Mouse (Mus musculus) telencephalon, adult 2 months (tissue): Measurements from ENCODE around the gene Mfsd4b1.
"Not testable (repeated sequence)": the region's sequence is repeated elsewhere in the genome, so short reads cannot be mapped to it uniquely, and the experiment has no call there.

Experiments
- DNase-seq: peaks from one replicate; pipeline ENCODE4 v3.0.0-alpha.2; 2011; ENCODE audit warnings: low read depth, low spot score

Gene Mfsd4b1

DNA sequence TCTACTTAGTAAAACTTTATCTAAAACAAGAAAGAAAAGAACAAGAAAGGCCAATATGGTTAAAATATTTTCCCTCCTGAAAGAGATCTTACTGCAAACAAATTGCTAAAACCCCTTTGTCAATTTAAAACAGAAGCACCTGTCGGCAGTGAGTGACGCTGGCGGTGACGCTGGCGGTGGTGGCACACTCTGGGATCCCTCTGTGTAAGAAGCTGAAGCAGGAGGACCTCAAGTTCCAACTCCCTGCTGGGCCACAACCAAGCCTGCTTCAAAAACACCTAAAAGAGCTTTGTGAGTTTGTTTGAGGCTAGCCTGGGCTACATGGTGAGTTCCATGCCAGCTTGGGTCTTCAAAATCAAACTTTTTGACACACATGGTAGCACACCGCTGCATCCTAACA lies 9.9 kb upstream of the Mfsd4b1 start:
- no peak for DNase-seq

DNA sequence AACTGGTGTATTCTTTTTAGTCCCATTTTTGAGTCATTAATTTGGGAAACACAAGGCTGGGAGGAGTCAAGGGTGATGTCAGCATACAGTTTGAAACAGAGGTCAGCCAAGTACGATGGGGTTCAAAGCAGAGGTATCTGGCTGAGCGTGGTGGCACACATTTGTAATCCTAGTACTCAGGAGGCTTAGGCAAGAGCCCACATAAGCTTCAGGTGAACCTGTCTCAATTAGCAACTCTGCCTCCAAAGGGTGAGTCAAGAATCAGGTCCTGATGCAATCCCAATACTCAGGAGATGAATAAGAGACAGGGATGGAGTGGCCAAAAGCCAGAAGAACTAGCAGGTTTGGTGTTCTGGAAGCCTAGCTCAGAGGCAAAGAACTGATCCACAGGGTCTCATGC lies 7.8 kb upstream of the Mfsd4b1 start:
- no peak for DNase-seq

DNA sequence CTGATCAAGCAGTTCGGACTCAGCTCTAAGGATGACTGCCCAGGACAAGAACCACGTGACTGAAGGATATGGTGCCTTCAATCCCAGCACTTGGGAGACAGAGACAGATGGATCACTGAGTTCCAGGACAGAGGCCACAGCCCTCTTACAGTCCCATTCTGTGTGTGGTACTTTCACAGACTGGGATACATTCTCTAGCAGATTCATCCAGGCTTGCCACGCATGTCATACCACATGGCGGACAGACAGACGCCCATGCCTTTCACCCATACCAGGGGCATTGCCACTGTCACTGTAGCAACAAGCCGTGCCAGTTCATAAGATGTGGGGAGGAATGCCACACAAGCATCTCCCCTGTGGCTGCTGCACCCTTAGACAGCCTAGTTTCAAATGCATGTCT lies 5.6 kb upstream of the Mfsd4b1 start:
- DNase-seq: no peak

DNA sequence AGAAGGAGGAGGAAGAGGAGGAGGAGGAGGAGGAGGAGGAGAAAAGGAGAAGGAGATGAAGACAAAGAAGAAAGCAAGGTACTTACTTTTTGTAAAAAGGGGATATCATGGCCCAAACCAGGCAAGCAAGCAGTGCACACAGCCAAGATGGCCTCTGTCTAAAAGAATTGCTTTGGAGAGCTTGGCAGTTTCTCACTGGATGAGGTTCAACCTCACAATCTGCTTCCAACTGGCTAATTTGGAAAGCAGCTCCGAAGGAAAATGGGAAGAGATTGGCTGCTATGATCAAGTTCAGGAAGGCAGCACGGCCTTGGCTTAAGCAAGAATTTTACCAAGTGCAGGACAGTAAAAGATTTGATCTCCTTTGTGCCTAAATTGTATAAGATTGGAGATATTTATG lies 4.5 kb upstream of the Mfsd4b1 start:
- no peak for DNase-seq

DNA sequence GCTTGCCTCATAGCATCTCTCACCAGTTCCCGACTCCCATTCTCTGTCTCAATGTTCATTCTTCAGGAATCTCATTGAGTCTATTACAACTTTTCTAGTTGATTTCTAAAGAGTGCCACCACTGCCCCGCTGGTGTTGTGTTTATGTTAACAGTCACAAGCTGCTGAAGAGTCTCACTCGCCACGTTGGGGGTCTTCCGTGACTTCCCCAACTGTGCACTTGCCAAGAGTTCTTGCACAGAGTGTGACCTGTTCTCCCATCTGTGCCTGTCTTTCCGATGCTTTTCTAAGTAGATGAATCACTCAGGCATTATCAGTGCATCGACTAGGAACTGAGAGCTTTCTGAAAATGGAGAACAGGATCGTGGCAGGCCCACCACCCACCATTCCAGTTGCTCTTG lies 3.0 kb upstream of the Mfsd4b1 start:
- no peak for DNase-seq

DNA sequence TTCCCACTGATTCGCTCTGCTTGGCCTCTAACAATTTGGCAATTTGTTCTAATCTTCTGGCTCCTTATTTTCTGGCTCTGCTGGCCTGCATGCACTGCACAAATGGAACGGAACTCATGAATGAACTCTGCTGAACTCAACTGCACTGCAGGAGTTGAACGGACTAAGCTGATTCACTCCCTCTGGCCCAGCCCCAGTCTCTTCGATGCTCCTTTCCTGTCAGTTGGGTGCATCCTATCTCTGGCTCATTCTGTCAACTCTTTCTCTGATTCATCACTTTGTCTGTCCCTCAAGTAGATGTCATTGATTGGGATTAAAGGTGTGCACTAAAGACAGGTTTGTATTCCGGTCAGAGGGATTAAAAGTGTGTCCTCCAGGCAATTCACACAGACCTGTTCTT lies 1.5 kb upstream of the Mfsd4b1 start:
- no peak for DNase-seq

DNA sequence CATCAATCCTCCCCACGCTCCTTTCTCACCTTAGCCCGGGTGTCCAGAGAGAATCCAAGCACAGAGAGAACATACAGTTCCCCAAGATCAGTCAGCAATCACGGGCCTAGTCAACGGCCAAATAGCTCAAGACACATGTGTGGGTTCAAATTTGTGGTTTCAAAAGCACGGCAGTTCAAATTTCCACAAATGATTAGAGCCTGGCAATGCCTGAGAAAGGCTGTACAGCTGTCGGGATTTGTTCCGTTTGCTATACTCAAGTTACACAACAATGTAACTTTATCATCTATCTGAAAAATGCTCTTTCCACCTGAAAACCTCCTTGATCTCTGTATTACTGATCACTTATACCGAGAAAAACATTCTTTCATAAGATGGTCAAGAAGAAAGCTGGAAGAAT lies 492 bp upstream of the Mfsd4b1 start:
- no peak for DNase-seq

DNA sequence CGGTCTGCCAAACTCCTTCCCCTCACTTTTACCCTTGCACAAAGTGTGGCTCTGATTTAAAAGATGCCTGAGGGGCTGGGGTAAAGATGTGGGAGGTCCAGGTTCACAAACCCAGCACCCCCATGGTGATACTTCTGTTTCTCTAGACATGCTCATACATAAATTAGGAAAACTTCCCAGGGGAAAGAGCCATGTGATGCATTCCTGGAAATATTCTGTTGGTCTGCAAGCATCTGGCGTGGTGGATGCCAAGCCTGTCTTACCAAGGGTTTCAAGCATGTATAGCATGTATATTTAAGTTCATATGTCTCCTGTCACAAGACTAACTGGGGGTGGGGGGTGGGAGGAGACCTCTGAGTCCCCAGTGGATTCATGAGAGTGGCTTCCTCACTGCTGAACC lies 4.7 kb downstream of the Mfsd4b1 start:
- no peak for DNase-seq

DNA sequence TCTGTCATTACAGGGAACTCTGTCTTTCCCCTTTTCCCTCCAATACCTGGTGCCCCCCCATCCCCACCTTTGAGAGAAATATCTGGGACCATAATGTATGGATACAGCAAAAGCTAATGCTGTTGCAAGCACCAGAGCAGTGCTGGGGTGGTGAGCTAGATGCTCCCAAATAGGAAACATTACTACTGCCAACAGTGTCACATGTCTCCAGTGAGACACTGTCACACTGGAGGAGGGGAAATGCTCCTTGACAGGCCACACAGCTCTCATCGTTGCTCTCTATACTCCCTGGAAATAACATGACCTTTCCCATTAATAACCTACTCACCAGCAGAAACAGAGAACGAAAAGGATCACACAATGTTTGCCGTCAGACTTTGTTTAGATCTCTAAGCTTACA lies 5.6 kb downstream of the Mfsd4b1 start:
- DNase-seq: no peak

DNA sequence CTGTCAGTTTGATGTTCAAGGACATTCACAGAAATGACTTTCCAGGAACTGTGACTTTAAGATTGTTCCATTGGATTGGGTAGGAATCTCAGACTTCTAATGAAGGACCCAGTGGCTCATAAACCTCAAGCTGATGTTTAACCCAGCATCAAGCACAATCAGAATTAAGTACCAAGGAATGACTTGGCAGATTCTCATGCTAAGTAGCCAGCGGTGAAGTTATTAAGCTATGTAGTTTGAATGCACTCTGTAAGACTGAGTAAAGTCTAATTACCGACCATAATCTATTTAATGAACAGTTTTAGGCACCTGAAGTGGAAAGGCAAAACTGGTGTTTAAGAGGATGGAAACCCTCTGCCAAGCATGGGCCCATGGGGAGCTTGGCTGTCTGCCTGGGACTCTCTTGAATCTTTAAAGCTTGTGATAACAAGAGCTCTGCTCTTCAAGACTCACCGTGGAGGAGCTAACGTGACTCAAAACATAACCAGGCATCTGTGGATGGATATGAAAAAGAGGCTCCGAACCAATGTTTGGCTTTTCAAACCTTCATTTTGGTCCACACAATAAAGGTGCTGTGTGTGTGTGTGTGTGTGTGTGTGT lies 6.7 kb downstream of the Mfsd4b1 start:
- DNase-seq: no peak

DNA sequence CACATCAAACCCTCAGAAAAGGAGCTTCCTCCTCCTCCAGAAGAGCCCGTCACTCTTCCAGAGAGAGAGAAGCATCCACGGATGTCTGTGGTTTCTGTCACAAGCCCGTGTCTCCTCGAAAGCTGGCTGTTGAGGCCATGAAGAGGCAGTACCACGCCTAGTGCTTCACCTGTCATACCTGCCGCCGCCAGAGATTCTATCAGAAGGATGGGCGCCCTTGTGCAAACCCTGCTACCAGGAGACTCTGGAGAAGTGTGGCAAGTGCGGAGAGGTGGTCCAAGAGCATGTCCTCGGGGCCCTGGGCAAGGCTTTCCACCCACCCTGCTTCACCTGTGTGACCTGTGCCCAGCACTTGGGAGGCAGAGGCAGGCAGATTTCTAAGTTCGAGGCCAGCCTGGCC lies 15.5 kb downstream of the Mfsd4b1 start:
- no peak for DNase-seq

DNA sequence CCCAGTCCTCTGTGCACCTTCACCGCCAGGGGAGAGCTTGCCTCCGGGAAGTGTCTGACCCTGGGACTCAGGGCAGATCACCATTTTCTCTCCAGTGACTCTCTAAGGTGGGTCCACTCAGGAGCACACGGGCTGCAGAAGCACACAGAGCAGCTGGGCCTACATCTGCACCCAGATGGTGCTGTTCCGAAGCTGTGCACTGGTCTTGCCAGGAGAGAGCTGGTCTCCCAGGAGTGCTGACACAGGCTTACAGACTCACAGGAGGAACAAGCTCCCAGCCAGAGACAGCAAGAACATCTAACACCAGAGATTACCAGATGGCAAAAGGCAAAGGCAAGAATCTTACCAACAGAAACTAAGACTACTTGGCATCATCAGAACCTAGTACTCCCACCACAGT lies 16.2 kb downstream of the Mfsd4b1 start:
- not testable (repeated sequence) for DNase-seq

DNA sequence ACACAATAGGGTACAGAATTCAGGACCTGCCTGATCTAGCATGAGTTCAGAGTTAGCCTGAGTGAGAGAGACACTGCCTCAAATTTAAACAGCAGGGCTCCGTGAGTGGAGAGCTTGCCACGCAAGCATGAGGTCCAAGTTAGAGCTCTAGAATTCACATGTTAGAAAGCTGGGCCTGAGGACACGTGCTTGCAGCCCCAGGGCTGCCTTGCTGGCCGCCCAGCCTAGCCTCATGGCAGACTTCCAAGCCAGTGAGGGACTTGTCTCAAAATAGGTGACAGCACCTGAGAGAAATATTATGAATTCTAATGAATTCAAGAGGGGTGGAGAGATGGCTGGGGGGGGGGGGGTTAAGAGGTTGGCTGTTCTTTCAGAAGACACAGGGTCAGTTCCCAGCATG lies 17.1 kb downstream of the Mfsd4b1 start:
- no peak for DNase-seq

DNA sequence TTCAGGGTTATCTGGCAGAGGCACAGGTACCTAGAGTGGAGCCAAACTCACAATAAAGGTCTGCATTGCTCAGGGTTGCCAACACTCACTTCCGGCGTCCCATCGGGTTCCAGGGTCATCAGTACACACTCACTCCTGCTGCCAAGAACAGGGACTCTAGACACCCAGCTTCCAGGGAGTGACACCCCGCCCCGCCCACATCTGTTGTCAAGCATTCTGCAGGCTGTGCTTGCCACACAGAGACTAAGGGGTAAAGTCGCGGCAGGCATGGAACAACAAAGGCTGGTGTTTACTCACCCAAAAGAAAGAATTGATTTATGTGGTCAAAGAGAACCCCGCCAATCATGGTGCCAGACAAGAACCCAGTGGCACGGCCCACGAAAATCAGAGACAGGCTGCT lies 18.1 kb downstream of the Mfsd4b1 start:
- DNase-seq: no peak

DNA sequence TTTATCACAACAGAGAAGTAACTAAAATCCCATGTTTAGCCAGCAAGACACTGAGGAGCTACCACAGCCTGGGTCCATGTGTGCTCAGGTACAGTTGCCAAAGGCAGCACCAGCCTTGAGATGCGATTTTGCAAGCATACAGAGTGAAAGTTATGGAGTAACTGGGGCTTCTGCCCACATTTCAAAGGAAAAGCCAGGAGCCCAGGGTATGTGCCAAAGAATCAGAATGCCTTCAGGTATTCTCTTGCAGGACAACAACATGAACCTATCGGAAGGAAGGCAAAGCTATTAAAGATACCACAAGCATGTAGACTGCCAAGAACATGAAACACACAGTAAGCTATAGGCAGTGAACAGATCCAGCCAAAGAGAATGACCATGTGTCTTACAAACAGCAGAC lies 24.3 kb downstream of the Mfsd4b1 start:
- no peak for DNase-seq

DNA sequence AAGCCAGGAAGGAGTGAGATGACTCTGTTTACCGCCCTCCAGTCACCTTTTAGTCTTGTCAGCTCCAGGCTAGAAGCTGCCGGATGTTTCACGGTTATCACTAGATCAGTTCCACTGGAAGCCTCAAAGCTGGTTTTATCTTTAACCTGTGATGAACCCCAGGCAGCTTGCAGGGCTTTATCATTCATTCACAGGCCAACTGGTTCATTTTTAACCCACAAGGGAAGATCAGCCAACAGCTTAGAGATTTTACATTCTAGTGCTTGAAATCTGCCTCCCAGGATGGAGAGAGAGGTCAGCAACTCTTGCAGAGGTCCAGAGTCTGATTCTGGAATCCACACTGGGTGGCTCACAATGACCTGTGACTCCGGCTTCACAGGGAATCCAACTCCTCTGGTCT lies 33.9 kb downstream of the Mfsd4b1 start:
- DNase-seq: no peak

DNA sequence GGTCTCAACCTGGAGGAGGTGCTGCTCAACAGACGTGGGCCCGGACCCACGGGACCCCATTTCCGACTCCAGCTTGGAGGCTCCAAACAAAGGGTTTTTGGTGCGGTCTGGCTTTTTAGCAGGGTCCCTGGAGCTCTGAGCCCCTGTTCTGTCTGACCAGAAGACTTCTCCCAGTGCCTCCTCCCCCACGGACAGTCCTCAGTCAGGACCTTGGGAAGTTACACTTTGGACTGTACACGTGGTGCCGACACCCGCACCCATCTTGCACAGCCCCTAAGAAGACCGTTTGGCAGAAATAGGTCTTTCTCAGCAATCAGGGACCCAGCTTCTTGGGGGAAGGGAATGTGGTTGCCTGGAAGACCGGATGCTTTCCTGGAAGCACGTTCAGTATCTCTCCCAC lies 38.6 kb downstream of the Mfsd4b1 start, which contains the start of gene Mfsd4b5:
Gene Mfsd4b5, minus strand, starts transcription at position 181 of the 400 bp plus-strand sequence.
- DNase-seq: no peak

DNA sequence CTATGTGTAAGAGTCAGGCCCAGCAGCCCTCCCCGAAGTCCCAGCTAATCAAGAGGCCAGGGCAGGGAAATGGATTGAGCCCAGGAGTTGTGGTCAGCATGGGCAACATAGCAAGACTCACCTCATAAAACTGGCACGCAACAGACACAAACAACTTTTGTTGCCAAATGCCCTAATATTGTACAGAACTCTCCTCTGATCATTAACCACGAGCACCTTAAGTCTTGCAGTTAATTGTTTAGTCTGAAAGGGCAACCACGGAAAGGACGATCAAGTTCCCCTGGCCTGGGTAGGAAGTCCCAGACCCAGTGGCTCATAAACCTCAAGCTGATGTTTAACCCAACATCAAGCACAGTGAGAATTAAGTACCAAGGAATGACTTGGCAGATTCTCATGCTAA lies 42.5 kb downstream of the Mfsd4b1 start:
- DNase-seq: no peak

DNA sequence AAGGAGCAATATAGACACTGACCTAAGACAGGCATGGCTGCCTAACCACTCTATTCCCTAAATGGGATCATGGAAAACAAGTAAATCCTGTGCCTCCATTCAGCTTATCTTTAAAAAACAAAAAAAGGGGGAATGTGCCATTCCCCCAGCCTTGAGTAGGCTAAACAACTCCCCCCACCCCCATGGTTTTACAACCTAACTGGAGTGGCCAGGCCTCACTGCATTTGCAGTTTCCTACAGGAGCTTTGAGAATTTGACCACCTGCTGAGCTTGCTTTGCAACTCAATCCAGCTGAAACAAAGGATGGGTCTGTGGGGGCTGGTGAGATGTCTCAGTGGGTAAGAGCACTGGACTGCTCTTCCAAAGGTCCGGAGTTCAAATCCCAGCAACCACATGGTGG lies 46.8 kb downstream of the Mfsd4b1 start:
- no peak for DNase-seq

DNA sequence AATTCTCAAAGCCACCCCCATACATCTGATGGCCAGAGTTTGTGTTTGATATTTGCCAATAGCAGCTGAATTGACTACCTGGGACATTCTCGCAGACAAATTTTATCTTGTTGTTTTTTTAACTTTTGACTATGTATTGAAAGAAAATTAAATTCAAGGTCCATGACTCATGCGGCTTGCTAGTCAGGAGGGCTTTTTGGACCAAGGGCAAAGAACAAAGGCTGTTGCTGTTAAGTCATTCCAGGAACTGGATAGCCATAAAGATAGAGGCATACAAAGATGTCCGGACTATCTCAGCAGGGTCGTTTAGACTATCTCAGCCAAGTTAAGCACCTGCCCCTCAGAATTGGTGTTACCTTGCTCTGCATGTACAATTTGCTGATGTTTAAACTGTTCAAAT lies 47.7 kb downstream of the Mfsd4b1 start:
- DNase-seq: no peak

DNA sequence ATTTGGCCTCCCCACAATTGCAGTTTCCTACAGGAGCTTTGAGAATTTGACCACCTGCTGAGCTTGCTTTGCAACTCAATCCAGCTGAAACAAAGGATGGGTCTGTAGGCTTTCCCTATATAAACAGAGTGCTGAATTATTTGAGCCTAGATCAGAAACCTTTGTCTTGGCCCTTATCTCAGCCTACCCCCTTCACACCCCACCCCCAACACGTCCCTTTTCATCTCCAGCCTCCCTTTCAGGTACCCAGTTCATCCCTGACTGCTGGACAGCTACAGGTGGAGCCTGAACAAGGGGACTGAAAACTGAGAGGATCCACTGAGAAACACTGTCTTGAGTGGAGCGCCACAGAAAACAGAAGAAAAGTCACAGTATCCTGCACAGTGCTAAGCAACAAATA lies 49.3 kb downstream of the Mfsd4b1 start:
- no peak for DNase-seq

DNA sequence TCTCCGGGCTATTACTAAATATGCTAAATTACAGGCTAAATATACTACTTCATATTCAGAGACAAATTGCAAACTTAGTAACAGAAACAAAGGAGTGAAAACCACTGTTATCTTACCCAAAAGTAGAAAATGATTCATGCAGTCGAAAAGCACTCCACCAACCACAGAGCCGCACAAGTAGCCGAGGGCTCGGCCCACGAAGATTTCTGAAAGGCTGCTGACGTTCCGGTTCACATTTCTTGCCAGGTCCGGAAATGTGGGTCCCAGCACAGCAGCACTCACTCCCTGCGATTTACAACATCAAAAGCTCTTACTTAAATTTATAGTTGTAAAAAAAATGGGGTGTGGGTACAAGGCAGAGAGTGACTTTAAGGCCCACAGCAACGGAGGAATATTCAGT lies 50.1 kb downstream of the Mfsd4b1 start:
- no peak for DNase-seq

DNA sequence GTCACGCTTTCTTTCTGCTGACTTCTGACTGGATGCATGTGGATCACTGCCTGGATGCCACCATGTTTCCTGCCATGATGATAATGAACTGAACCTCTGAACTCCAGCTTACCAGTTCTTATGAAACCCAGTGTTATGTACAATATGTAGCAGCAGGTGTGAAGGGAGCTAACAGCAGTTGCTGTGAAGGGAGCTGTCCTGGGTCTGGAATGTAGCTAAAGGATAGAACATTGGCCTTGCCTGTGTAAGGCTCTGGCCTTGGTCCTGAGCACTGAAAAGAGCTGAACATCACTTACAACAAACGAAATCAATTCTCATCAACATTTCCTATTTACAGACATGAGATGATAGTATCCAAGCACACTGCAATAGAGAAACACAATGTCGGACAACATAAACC lies 57.6 kb downstream of the Mfsd4b1 start:
- no peak for DNase-seq

DNA sequence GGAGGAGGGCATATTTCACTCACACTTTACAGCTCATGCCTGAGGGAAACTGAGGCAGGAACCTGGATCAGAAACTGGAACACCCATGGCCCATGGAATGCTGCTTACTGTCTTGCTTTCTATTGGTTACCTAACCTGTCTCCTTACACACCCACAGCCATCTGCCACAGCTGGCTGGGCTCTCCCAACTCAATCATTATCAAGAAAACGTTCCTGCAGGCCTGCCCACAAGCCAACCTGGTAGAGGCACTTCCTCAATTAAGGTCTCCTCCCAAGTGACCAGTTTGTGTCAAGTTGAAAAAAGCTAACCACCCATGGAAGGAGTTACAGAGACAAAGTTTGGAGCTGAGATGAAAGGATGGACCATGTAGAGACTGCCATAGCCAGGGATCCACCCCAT lies 63.2 kb downstream of the Mfsd4b1 start:
- DNase-seq: no peak

DNA sequence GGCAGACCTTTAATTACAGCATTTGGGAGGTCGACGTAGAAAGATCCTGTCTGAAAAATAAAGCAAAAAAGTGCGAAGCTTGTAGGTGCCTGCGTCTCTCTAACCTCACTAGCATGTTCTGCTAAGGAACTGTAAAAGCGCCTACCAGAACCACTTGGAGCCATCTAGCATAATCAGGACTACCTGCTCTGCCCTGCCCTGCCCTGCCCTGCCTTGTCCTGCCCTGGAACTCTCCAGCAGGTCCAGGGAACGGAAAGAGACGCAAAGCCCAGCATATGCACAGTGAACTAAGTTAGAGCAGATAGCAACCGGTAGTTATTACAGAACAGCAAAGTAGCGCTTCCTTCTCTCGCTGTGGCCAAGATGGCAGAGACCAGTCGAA lies 64.6 kb downstream of the Mfsd4b1 start:
- no peak for DNase-seq
